Mouse (Mus musculus) E14TG2a.4 (cell line): ENCODE data around the gene Slc9a6.

Source experiments
- H3K27me3 ChIP-seq: 2 replicates; pipeline ENCODE4 v1.6.1; 2014; ENCODE audit warnings: low read length, control low read depth; ENCODE audit not compliant: insufficient read depth
- H3K36me3 ChIP-seq: 2 replicates; pipeline ENCODE4 v1.6.1; 2014; ENCODE audit warnings: low read length, control low read depth; ENCODE audit not compliant: insufficient read depth
- H3K4me1 ChIP-seq: replicated peaks from 2 replicates; pipeline ENCODE4 v1.6.1; 2014; ENCODE audit warnings: low read depth, low read length, control low read depth
- H3K4me3 ChIP-seq: replicated peaks from 2 replicates; pipeline ENCODE4 v1.5.1; 2014; ENCODE audit warnings: mild to moderate bottlenecking, low read length
- H3K9me3 ChIP-seq: 2 replicates; pipeline ENCODE4 v1.6.1; 2014; ENCODE audit warnings: low read length, control low read depth
- CTCF ChIP-seq: conservative IDR thresholded peaks from 2 replicates; pipeline ENCODE4 v1.5.1; 2014; ENCODE audit warnings: low read length
- NANOG ChIP-seq: IDR thresholded peaks from 2 replicates; pipeline ENCODE4 v1.6.1; 2014; ENCODE audit warnings: borderline replicate concordance, low read length, mixed read lengths
- POU5F1 ChIP-seq: IDR thresholded peaks from 2 replicates; pipeline ENCODE4 v1.6.1; 2014; ENCODE audit warnings: low read length, borderline replicate concordance

Gene Slc9a6

DNA sequence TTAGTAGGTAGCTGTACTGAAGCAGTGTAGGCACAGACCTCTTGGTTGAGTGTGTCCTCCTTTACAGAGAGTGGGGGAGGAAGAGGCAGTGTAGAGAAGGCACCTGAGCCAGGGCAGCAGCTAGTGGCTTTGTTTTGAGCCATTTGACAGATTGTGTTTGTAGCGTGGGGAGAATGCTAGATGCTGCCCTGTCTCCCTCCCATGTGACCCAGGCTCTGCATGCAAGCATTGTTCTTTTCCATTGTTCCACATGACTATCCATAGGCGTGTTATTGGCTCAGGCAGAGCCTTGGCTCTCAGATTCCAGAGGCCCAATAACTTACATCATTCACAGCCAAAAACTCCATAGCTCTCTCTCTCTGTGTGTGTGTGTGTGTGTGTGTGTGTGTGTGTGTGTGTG is 49.7 kb downstream of the Slc9a6 start:
- no peaks in the 10 kb centered on the region for H3K4me1 ChIP-seq
- H3K9me3 ChIP-seq = no peaks in the 10 kb centered on the region
- H3K4me3 ChIP-seq = no peak overlapping the region
- TF ChIP-seq NANOG = no peak
- TF ChIP-seq POU5F1 = no peak
- TF ChIP-seq CTCF = no peak
- no peaks in the 10 kb centered on the region for H3K36me3 ChIP-seq
- no peaks in the 10 kb centered on the region for H3K27me3 ChIP-seq

DNA sequence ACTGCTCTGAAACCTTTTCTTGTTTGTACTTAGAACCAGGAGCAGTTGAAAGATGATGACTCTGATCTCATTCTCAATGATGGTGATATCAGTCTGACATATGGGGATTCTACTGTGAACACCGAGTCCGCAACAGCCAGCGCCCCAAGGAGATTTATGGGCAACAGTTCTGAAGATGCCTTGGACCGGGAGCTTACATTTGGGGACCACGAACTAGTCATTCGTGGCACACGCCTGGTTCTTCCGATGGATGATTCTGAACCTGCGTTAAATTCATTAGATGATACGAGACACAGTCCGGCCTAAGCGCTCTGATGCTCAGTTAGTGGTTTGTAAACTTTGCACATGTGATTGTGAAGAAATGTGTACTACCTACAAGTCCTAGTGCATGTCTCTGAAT is 51.6 kb downstream of the Slc9a6 start:
- H3K36me3 ChIP-seq = no peaks in the 10 kb centered on the region
- no peak overlapping the region for H3K4me3 ChIP-seq
- no peaks in the 10 kb centered on the region for H3K4me1 ChIP-seq
- no peak for TF ChIP-seq CTCF
- no peaks in the 10 kb centered on the region for H3K9me3 ChIP-seq
- H3K27me3 ChIP-seq = no peaks in the 10 kb centered on the region

DNA sequence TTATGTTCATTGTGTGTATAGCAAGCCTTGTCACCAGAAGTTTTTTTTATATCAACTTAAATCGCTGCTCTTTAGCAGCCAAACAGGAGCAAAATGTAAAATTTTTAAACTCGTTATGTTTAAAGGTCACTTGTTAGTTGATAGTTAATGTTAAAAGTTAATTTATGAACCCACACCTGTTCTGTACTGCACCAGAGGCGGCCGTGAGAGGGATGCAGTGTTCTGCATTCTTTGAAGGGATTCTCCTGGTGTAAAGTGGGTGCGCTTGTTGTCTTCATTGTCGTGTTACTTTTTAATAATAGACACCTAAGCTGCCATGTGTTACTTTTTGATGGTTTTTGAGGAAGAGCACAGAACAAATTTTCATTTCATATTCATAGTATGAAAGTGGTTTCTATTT is 52.8 kb downstream of the Slc9a6 start:
- no peak for TF ChIP-seq CTCF
- no peak for TF ChIP-seq POU5F1
- TF ChIP-seq NANOG = no peak
- Histone ChIP-seq H3K9me3 (no peaks in the 10 kb centered on the region), H3K4me3 (no peak overlapping the region), H3K4me1 (no peaks in the 10 kb centered on the region), H3K36me3 (no peaks in the 10 kb centered on the region), H3K27me3 (no peaks in the 10 kb centered on the region)

DNA sequence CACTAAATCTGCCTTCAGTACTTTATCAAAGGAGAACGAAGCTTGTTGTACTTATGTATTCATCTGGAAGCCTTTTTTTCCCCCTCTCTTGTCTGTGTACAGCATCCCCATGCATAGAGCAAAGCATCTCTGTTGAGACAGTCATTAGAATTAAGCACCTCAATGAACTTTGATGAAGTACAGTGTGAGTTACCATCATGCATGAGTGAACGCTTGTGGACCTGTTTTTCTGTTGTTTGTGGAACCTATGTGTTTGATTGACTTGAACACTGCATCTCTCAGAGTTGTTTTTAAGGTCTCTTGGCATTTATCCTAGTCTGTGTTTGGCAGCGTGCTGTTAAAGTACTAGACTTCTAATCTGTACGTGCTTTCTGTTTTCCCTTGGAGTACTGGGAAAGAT is 53.8 kb downstream of the Slc9a6 start:
- no peaks in the 10 kb centered on the region for H3K9me3 ChIP-seq
- H3K4me1 ChIP-seq = no peaks in the 10 kb centered on the region
- no peak overlapping the region for H3K4me3 ChIP-seq
- TF ChIP-seq CTCF = no peak
- no peak for TF ChIP-seq POU5F1
- TF ChIP-seq NANOG = no peak
- no peaks in the 10 kb centered on the region for H3K36me3 ChIP-seq
- H3K27me3 ChIP-seq = no peaks in the 10 kb centered on the region

DNA sequence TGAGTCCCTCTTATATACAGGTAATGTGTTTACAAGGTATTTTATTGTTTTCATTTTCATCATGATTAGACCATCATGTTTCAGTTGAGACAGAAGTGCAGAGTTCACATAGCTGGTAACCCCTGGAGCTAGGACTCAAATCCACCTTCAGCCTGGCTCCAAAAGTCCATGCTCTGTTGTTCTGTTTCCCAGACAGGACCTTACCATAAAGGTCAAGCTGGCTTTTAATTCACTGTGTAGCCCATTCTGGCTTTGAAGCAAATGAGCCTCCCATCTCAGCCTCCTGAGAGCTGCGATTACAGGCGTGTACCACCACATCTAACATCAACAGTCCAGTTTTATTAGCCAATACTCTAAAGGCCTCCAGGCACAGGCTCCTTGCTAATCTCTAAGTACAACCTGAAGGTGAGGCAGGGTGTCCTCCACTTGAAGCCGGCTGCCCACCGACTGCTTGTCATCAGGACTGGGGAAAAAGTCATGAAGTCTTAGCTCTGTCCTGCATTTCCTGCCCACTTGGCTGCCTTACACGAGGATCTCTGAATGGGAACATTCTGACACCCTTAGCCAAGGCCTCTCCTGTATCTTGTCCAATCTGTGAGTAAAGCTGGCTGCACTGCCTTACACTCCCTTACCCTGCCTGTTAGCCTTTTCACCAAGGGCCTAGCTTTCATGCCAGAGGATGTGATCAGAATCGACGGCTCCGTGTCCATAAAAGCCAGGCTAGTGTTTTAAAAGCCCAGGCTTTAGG is 55.8 kb downstream of the Slc9a6 start:
- no peaks in the 10 kb centered on the region for H3K4me1 ChIP-seq
- TF ChIP-seq NANOG (no peak), CTCF (no peak), POU5F1 (no peak)

DNA sequence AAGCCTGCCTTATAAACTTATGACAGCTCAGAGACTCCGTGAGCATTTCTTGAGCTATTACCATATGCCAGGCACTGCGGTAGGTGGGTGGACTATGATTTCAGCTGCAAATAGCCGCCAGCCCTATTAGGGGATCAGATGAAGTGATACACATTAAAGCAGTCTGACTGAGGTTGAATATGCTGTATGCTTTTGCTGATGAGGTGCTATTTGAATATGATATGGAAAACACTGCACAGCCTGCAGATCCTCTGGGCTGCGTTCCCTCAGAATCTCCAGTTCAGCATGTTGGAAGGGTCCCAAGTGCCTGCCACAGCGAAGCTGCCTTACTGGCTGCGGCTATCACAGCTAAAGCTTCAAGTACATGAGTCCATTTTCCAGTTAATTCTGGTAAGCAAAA is 57.7 kb downstream of the Slc9a6 start:
- Histone ChIP-seq H3K9me3 (no peaks in the 10 kb centered on the region), H3K4me3 (no peak overlapping the region), H3K4me1 (no peaks in the 10 kb centered on the region), H3K36me3 (no peaks in the 10 kb centered on the region), H3K27me3 (no peaks in the 10 kb centered on the region)
- TF ChIP-seq NANOG = no peak
- TF ChIP-seq POU5F1 = no peak
- no peak for TF ChIP-seq CTCF

More for the DNA sequence above, 55.8 kb downstream of the Slc9a6 start:
- Histone ChIP-seq H3K4me3 (no peak overlapping the region), H3K36me3 (no peaks in the 10 kb centered on the region), H3K9me3 (no peaks in the 10 kb centered on the region), H3K27me3 (no peaks in the 10 kb centered on the region)

DNA sequence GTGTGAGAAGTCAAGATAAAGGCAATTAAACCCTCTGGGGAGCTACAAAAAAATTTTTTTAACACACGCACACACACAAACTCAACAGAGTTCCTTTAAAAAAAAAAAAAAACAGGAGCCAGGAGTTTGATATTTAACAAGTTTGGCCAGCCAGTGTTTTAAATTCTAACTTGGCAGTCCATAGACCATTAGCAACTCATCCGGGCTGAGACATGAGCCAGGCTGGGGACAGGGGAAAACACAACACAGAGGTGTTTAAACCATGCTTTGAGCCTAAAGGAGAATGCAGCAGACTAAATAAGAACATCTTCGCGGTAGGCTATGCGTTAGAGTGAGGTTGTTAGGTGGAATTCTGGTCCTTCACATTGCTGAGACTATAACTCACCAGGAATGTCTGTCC is 58.5 kb downstream of the Slc9a6 start:
- Histone ChIP-seq H3K4me3 (no peak overlapping the region), H3K27me3 (no peaks in the 10 kb centered on the region), H3K36me3 (no peaks in the 10 kb centered on the region), H3K9me3 (no peaks in the 10 kb centered on the region), H3K4me1 (no peaks in the 10 kb centered on the region)
- TF ChIP-seq POU5F1 (no peak), CTCF (no peak), NANOG (no peak)

DNA sequence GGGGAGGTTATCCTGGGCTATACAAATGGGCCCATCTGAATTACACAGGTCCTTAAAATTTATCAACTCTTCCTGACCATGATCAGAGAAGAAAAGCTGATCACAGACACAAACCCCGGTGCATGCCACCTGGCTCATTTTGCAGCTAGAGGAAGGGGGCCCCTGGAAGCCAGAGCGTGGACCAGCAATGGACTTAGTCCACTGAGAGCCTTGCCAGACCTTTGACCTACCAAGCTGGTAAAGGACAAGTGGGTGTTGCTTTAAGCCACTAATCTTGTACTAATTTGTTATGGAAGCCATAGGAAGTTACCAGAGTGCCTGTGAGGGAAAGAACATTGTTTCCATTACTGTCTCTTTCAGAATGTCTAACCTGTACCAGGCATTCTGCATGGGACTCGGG is 58.9 kb downstream of the Slc9a6 start:
- Histone ChIP-seq H3K36me3 (no peaks in the 10 kb centered on the region), H3K4me3 (no peak overlapping the region), H3K9me3 (no peaks in the 10 kb centered on the region), H3K4me1 (no peaks in the 10 kb centered on the region), H3K27me3 (no peaks in the 10 kb centered on the region)
- no peak for TF ChIP-seq CTCF
- TF ChIP-seq POU5F1 = no peak
- TF ChIP-seq NANOG = no peak

DNA sequence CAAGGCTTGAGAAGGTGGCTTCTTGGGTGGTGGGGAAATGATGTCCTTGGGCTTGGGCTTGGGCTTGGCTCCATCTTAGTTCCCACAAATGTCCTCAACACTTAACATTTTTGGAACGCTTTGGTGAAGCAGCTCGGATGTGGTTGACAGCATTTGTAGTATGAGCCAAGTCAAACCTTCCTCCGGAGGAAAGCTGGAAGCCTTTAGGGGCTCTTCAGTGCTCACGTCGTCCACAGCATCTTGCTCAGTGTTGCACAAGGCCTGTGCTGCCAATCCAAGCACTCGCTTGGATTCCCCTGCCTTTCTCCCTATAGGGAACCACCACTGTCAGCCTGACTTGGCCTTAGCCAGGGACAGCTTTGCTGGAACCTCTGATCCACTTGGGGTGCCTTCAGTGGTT is 66.0 kb downstream of the Slc9a6 start:
- Histone ChIP-seq H3K9me3 (no peaks in the 10 kb centered on the region), H3K27me3 (no peaks in the 10 kb centered on the region), H3K4me3 (no peak overlapping the region), H3K4me1 (no peaks in the 10 kb centered on the region), H3K36me3 (no peaks in the 10 kb centered on the region)
- TF ChIP-seq NANOG = no peak
- no peak for TF ChIP-seq POU5F1
- no peak for TF ChIP-seq CTCF
